Mouse (Mus musculus) layer of hippocampus, adult 6 months (tissue): ENCODE results near the gene Fam124a. TPM values are rescaled to one million over a fixed set of nuclear protein-coding genes. Genes with fewer than 3 reads are reported as not detected.

Source experiments
- long read RNA-seq, 2 experiments: library from polyadenylated mRNA; unstranded; transcript quantifications; one replicate each; pipeline ENCODE4 v2.0.0; 2019 to 2020
- polyA plus RNA-seq: library from polyadenylated mRNA; unstranded; fragments of <200 nt; fragmentation: Nextera tagmentation; gene quantifications from 2 replicates; pipeline ENCODE4 v1.2.3, GENCODE M21; 2021

The Fam124a gene
- 7.5 and 11.0 TPM in 2 replicates for polyA plus RNA-seq
- long read RNA-seq, experiment 1, partial matches to known transcripts = 0 of 1 reads
- long read RNA-seq, experiment 1, other reads (novel, unspliced or antisense) = 0 of 1 reads
- long read RNA-seq, experiment 2, transcript Fam124a-201 (4 exons, 3,558 nt) = major isoform, 11 of 21 reads
- long read RNA-seq, experiment 2, partial matches to known transcripts = 5 of 21 reads
- long read RNA-seq, experiment 2, other reads (novel, unspliced or antisense) = 3 of 21 reads

DNA sequence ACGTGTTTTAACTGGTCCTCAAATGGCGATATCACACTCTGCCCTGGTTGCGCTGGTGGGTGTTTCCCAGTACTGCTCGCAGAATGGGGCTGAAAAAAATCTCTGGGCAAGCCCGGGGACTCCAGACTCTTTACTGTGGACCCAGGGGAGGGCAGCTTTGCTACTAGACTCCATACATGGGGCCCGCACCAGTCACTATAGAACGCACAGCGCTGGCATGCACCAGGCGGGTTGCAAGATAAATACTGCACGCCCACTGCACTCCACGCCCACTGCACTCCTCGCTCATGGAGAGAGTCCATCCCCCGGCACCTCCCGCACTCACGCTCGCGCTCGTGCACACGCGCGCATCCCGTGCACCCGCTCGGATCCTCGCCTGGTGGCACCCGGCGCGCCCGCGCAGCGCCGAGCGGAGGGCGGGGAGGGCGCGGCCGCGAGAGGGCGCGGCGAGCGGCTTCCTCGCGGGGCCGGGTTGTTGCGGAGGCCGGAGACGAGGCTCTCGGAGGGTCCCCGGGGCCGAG is at the start of gene Fam124a:
TSS of gene Fam124a (plus strand) at position 429 of the 521 bp plus-strand sequence.

DNA sequence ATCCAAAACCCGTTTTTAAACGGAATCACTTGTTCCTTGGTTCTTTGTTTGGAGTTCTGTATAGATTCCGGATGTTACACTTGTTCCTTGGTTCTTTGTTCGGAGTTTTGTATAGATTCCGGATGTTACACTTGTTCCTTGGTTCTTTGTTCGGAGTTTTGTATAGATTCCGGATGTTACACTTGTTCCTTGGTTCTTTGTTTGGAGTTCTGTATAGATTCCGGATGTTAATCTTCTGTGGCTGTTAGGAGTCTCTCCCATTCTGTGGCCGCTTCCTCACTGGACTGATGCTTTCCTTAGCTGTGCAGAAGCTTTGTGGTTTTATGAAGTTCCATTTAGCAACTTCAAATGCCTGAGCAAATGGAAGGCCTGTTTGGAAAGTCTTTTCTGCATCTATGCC is 11.3 kb downstream of the Fam124a start, which contains the start of gene Gm4131:
TSS of gene Gm4131 (minus strand) at position 101 of the 400 bp plus-strand sequence.

Other genes starting within 250 kb of the Fam124a start
- gene Gucy1b2, start 99.4 kb upstream of the Fam124a start, polyA plus RNA-seq = 0.10 and 0.18 TPM in 2 replicates
- not detected in 2 replicates for gene Gm4131, start 11.2 kb downstream of the Fam124a start, polyA plus RNA-seq
- gene Serpine3, start 107.9 kb downstream of the Fam124a start, polyA plus RNA-seq = not detected in 2 replicates
- gene Ints6, start 205.4 kb downstream of the Fam124a start, polyA plus RNA-seq = 4.5 and 4.7 TPM in 2 replicates